Mouse (Mus musculus): Measurements from ENCODE around the gene Ogfod1. TPM values are rescaled to one million over a fixed set of nuclear protein-coding genes. Genes with fewer than 3 reads are reported as not detected.
A peak's percentile ranks its signal among the peaks of the same experiment; 100 is the strongest.

Ogfod1 gene
- polyA plus RNA-seq (2016; fragmentation: Nextera tagmentation; extraction: Ambion mirVana), result 13.6 and 14.0 TPM in 2 replicates

GRCm38 (mm10) chr8:94036944-94037524 is at the start of gene Ogfod1, which contains the start of gene Nudt21:
Gene Ogfod1, plus strand, starts transcription at chr8:94037198.
Gene Nudt21, minus strand, starts transcription at chr8:94037031.
- Histone ChIP-seq H3K36me3 (peaks cover under 1% of the 10 kb centered on the region; the same call in 1 of the 2 replicates), H3K4me1 (peaks cover 26% of the 10 kb centered on the region), H3K27me3 (ENCODE audit: insufficient read depth, poor library complexity, severe bottlenecking) (no peaks in the 10 kb centered on the region), H3K4me3 (peak within 1 kb of the TSS; percentile 73), H3K27ac (peak within 1 kb of the TSS; percentile 88), H3K9me3 (no peaks in the 10 kb centered on the region)
- WGBS, result under 1% methylated on average over 41 of the region's 41 CpGs
- DNase-seq (ENCODE audit: low spot score), result peak; percentile 99

GRCm38 (mm10) chr8:93989739-93990138 is 47.3 kb upstream of the Ogfod1 start:
- no peak for DNase-seq (ENCODE audit: low spot score)
- no peaks in the 10 kb centered on the region for H3K9me3 ChIP-seq
- H3K36me3 ChIP-seq, result peaks cover 68% of the 10 kb centered on the region
- 92% methylated on average over 4 of the region's 4 CpGs for WGBS
- no peaks in the 10 kb centered on the region for H3K27me3 ChIP-seq (ENCODE audit: insufficient read depth, poor library complexity, severe bottlenecking)
- H3K27ac ChIP-seq, result no peak overlapping the region
- H3K4me3 ChIP-seq, result no peak overlapping the region
- H3K4me1 ChIP-seq, result no peaks in the 10 kb centered on the region

GRCm38 (mm10) chr8:93998961-93999360 is 38.0 kb upstream of the Ogfod1 start:
- H3K27ac ChIP-seq, result no peak overlapping the region
- no peaks in the 10 kb centered on the region for H3K4me1 ChIP-seq
- 95% methylated on average over 2 of the region's 2 CpGs for WGBS
- DNase-seq (ENCODE audit: low spot score), result peak; percentile 42
- peaks cover 64% of the 10 kb centered on the region for H3K36me3 ChIP-seq
- H3K4me3 ChIP-seq, result no peak overlapping the region
- H3K9me3 ChIP-seq, result no peaks in the 10 kb centered on the region
- no peaks in the 10 kb centered on the region for H3K27me3 ChIP-seq (ENCODE audit: insufficient read depth, poor library complexity, severe bottlenecking)

- 91% methylated on average over 9 of the region's 9 CpGs for WGBS
- H3K27ac ChIP-seq, result no peak overlapping the region
- no peak overlapping the region for H3K4me3 ChIP-seq
- no peak for DNase-seq (ENCODE audit: low spot score)
- peaks cover 6% of the 10 kb centered on the region for H3K4me1 ChIP-seq
- no peaks in the 10 kb centered on the region for H3K27me3 ChIP-seq (ENCODE audit: insufficient read depth, poor library complexity, severe bottlenecking)
- peaks cover 55% of the 10 kb centered on the region for H3K36me3 ChIP-seq
- H3K9me3 ChIP-seq, result no peaks in the 10 kb centered on the region
Observed at GRCm38 (mm10) chr8:94004139-94004538, 32.9 kb upstream of the Ogfod1 start.

- Histone ChIP-seq H3K27ac (no peak overlapping the region), H3K36me3 (peaks cover 16% of the 10 kb centered on the region), H3K27me3 (ENCODE audit: insufficient read depth, poor library complexity, severe bottlenecking) (no peaks in the 10 kb centered on the region), H3K4me1 (peaks cover 30% of the 10 kb centered on the region), H3K4me3 (no peak overlapping the region), H3K9me3 (no peaks in the 10 kb centered on the region)
- DNase-seq (ENCODE audit: low spot score), result no peak
- 47% methylated on average over 15 of the region's 15 CpGs for WGBS
Observed at GRCm38 (mm10) chr8:94009243-94009845, 27.7 kb upstream of the Ogfod1 start.

GRCm38 (mm10) chr8:94010101-94010705 is 26.8 kb upstream of the Ogfod1 start:
- H3K4me1 ChIP-seq, result peaks cover 30% of the 10 kb centered on the region
- H3K9me3 ChIP-seq, result no peaks in the 10 kb centered on the region
- peaks cover 12% of the 10 kb centered on the region; the same call in 1 of the 2 replicates for H3K36me3 ChIP-seq
- WGBS, result 62% methylated on average over 2 of the region's 2 CpGs
- DNase-seq (ENCODE audit: low spot score), result no peak
- no peak overlapping the region for H3K27ac ChIP-seq
- no peaks in the 10 kb centered on the region for H3K27me3 ChIP-seq (ENCODE audit: insufficient read depth, poor library complexity, severe bottlenecking)
- 0 out of 2 replicates have a peak overlapping the region, but pooled peaks have one; percentile 98 for H3K4me3 ChIP-seq

- WGBS, result 6% methylated on average over 48 of the region's 48 CpGs
- DNase-seq (ENCODE audit: low spot score), result peak; percentile 81
Observed at GRCm38 (mm10) chr8:94011076-94012012, 25.7 kb upstream of the Ogfod1 start.

GRCm38 (mm10) chr8:94012013-94012951 is 24.7 kb upstream of the Ogfod1 start, which contains the start of gene Amfr:
Gene Amfr, minus strand, starts transcription at chr8:94012842.
- peak; percentile 87 for DNase-seq (ENCODE audit: low spot score)
- Histone ChIP-seq H3K27ac (peak within 1 kb of the TSS; percentile 98), H3K4me1 (peaks cover 30% of the 10 kb centered on the region), H3K36me3 (0 out of 2 replicates have a peak, but pooled peaks cover 4% of the 10 kb centered on the region), H3K9me3 (no peaks in the 10 kb centered on the region), H3K27me3 (ENCODE audit: insufficient read depth, poor library complexity, severe bottlenecking) (no peaks in the 10 kb centered on the region), H3K4me3 (peak within 1 kb of the TSS; percentile 98)
- 1% methylated on average over 130 of the region's 130 CpGs for WGBS

More at GRCm38 (mm10) chr8:94011076-94012012, 25.7 kb upstream of the Ogfod1 start:
- Histone ChIP-seq H3K4me3 (peak overlapping the region; percentile 98), H3K9me3 (no peaks in the 10 kb centered on the region), H3K27ac (peak overlapping the region; percentile 98), H3K4me1 (peaks cover 30% of the 10 kb centered on the region), H3K27me3 (ENCODE audit: insufficient read depth, poor library complexity, severe bottlenecking) (no peaks in the 10 kb centered on the region), H3K36me3 (peaks cover 8% of the 10 kb centered on the region; the same call in 1 of the 2 replicates)

- WGBS, result 22% methylated on average over 7 of the region's 7 CpGs
- Histone ChIP-seq H3K4me1 (peaks cover 30% of the 10 kb centered on the region), H3K27me3 (ENCODE audit: insufficient read depth, poor library complexity, severe bottlenecking) (no peaks in the 10 kb centered on the region), H3K36me3 (0 out of 2 replicates have a peak, but pooled peaks cover 4% of the 10 kb centered on the region), H3K4me3 (peak overlapping the region; percentile 98), H3K27ac (peak overlapping the region; percentile 98), H3K9me3 (no peaks in the 10 kb centered on the region)
- no peak for DNase-seq (ENCODE audit: low spot score)
Observed at GRCm38 (mm10) chr8:94013026-94013612, 23.9 kb upstream of the Ogfod1 start.

- Histone ChIP-seq H3K36me3 (peaks cover 81% of the 10 kb centered on the region), H3K4me3 (no peak overlapping the region), H3K27ac (no peak overlapping the region), H3K27me3 (ENCODE audit: insufficient read depth, poor library complexity, severe bottlenecking) (no peaks in the 10 kb centered on the region), H3K4me1 (no peaks in the 10 kb centered on the region), H3K9me3 (no peaks in the 10 kb centered on the region)
- peak; percentile 70 for DNase-seq (ENCODE audit: low spot score)
- 94% methylated on average over 6 of the region's 6 CpGs for WGBS
Observed at GRCm38 (mm10) chr8:94023916-94024315, 13.1 kb upstream of the Ogfod1 start.

- H3K36me3 ChIP-seq, result peaks cover 70% of the 10 kb centered on the region
- DNase-seq (ENCODE audit: low spot score), result peak; percentile 58
- no peak overlapping the region for H3K4me3 ChIP-seq
- H3K4me1 ChIP-seq, result peaks cover 11% of the 10 kb centered on the region; the same call in 1 of the 2 replicates
- no peaks in the 10 kb centered on the region for H3K27me3 ChIP-seq (ENCODE audit: insufficient read depth, poor library complexity, severe bottlenecking)
- no peaks in the 10 kb centered on the region for H3K9me3 ChIP-seq
- no peak overlapping the region for H3K27ac ChIP-seq
- WGBS, result 96% methylated on average over 9 of the region's 9 CpGs
Observed at GRCm38 (mm10) chr8:94029701-94030100, 7.3 kb upstream of the Ogfod1 start.
